Mouse (Mus musculus) cerebellum, adult 9-10 months (tissue): ENCODE measurements at regions not wholly inside any gene's neighbourhood (a gene's known extent, or its start where the extent isn't known, plus 50 kb on each side); places are given as distances from the start of the nearest gene placed in this dataset.

Source experiments
- DNase-seq: peaks from one replicate; pipeline ENCODE4 v3.0.0; 2022

- no peak for DNase-seq
These were observed 58.6 kb downstream of the Tspan17 start for GRCm38 (mm10) chr13:54847764-54848183.

DNA sequence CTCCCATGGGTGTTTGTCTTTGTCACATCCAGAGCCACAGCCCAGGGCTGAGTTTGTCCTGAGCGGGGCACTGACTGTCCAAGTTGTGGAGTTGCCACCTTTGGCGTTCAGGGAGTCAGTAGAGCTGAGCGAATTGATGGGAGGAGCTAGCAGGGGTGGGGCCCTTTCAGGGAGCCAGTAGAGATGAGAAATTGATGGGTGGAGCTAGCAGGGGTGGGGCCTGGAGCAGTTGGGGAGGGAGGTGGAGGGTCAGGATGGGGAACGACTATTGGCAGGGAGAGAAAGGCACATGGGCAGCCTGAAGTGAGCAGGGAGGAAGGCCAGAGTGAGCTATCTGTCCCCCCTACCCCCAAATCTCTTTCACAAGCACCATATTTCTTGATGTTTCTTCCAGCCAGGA is 62.0 kb downstream of the Tspan17 start:
- no peak for DNase-seq

- DNase-seq = peak; percentile 55
These were observed 66.4 kb downstream of the Tspan17 start for GRCm38 (mm10) chr13:54855333-54856238.

GRCm38 (mm10) chr13:54862931-54863330 is 73.8 kb downstream of the Tspan17 start:
- DNase-seq = no peak

- no peak for DNase-seq
These were observed 74.9 kb downstream of the Tspan17 start for GRCm38 (mm10) chr13:54864048-54864447.

DNA sequence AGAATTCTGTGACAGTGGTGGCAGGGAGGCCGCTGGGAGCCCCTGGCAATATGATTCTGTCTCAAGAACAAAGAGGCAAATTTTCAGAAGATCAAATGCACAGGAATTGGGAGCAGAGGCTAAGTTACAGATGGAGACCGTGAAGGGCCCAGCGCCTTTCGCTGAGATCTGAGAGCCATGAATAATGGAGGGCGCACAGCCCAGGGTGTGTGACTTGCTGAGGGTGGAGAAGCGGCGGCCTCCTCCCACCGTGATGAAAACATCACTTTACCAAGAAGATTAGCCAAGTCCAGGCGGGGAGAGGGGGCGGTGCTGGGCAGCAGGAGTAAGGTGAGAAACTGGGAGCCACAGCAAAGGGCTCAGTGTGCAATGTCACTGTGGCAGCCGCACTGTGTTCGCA is 77.2 kb upstream of the Unc5a start:
- DNase-seq = no peak

- DNase-seq = no peak
These were observed 75.3 kb upstream of the Unc5a start for GRCm38 (mm10) chr13:54873882-54874281.

- no peak for DNase-seq
These were observed 74.7 kb upstream of the Unc5a start for GRCm38 (mm10) chr13:54874291-54875200.

DNA sequence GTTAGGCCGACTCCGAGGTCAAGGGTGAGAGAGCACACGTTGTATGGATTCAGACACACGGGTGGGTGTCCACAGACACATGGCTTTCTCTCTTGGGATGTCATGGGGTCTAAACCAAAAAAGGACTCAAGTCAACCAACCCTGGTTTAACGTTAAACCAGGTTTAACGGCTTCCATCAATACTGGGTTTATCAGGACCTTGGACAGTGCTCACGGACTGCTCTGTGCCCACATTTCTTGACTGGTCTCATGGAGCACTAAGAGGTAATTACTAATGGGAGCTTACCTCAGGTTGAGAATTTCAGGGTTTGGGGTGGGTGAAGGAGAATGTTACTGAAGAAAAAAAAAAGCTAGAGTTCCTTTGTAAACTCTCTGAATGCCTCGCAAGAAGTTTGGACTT is 72.7 kb upstream of the Unc5a start:
- no peak for DNase-seq

GRCm38 (mm10) chr13:54877656-54878055 is 71.6 kb upstream of the Unc5a start:
- no peak for DNase-seq

DNA sequence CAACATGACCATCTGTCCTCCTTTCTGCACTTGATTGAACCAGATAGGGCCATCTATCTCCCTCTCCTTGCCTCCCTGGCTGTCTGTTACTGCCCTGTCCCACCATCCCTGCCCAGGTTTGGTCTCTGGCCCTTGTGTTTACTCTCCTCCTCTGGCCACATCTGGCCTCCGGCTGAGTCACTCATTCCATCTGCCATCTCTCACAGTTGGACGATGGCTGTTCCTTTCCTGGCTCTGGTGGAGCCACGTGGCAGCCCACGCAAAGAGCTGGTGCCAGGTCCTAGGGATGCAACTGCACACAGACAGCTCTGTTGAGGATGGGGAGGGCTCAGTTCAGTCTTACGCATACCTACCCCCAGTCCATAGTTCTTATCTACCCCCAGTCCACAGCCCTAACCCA is 69.9 kb upstream of the Unc5a start:
- DNase-seq = peak; percentile 52

DNA sequence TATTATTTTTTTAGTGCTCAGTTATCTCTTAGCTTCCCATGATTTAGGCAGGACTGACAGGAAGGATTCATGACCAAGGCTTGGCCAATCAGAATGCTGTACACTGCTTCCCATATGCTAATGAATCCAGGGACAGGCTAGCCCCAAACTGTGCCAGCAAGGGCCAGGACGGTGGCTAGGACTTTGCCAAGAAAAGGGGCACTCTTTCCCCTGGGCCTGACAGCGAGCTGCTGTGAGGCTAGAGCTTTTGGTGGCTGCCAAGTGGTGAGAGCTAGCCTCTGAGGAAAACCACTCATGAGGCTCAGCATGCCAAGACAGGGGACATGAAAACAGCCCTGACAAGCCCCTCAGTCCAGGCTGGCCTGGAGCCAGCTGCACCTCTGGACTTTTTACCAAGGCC is 69.0 kb upstream of the Unc5a start:
- DNase-seq = no peak

DNA sequence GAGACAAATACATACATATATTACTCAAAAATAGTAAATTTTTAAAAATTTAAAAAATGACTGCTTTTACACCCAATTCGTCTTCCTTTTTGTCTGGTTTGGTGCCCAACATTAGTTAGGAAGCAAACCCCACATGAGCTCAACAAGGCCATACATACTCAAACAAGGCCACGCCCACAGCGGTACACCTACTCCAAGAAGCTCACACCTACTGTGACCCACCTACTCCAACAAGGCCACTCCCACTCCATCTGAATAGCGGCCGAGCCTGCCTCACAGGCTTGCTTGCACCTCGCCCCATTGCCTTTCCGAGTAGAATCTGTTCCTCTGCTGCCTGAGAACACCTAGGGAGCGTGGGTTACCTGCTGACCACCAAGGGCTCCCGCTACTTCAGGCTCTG is 66.4 kb upstream of the Unc5a start:
- no peak for DNase-seq

GRCm38 (mm10) chr13:54883748-54884708 is 65.2 kb upstream of the Unc5a start:
- no peak for DNase-seq

- DNase-seq = peak; percentile 69
These were observed 64.3 kb upstream of the Unc5a start for GRCm38 (mm10) chr13:54884709-54885460.

DNA sequence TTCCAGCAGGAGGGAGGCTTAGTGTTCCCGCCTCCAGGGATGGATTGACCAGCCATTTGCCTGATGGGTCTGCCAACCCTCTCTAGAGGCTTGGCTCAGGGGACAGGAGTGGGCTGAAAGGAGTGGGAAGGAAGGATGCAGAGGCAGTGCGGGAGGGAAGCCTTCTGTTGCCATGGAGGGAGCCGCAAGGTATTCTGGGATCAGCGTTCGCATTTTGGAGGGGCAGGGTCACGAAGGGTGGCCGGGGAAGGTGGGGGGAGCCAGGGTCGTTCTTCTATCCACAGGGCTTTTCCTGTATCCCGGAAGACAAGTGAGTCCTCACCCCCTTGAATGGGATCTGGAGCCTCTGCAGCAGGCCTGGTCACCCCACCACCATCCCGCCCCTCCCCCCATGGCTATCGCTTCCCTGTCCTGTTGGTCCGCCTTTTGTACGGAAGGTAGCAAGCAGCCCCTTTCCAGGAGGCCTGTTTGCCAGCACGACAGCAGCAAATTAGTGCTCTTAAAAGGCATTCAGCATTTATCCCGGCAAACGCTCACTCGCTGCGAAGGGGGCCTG is 61.8 kb upstream of the Unc5a start:
- DNase-seq = no peak

GRCm38 (mm10) chr13:54888021-54888420 is 61.2 kb upstream of the Unc5a start:
- no peak for DNase-seq

DNA sequence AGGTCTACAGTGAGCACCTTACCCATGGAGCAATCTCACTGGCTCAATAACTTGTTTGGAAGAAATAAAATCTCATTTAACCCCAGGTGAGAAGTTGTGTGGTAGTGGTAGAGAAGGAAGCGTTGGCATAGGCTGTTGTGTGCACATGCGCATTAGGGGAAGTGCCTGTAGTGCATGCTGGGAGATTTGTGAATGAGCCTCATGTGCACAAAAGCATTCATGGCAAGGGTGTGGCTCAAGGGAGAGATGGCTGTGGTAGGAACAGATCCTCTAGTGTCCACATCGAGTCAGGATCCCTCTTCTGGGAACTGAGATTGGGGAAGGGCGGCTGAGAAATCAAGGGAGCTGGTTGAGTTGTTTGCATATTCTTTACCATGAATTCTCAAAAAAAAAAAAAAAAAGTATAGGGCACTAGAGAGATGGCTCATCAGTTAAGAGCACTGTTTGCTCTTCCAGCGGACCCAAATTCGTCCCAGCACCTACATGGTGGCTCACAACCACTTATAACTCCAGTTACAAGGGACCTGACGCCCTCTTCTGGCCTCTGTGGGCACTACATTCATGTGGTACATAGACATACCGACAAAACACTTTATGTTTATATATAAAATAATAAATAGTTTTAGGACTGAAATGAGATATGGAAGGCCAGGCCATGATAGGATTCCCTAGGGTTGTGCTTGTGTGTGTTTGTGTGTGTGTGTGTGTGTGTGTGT is 59.4 kb upstream of the Unc5a start:
- no peak for DNase-seq

- DNase-seq = no peak
These were observed 56.6 kb upstream of the Unc5a start for GRCm38 (mm10) chr13:54892572-54892971.

DNA sequence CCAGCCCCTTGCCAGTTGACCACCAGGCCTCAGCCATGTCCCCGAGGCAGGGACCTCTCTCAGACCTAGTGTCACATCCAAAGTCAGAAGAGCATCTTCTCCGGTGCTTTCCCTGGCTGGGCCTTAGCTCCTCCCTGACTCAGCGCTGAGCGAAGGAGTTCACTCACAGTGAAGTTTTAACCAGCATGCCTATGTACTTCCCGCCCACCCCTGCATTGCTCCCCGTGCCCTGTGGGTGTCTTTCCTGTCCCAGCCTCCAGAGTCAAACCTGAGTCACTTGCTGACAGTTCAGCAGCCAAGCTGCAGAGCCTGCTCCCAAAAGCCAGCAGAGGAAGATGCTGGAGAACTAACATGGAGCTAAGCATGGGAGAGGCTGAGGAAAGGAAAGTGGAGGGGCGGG is 55.6 kb upstream of the Unc5a start:
- no peak for DNase-seq

DNA sequence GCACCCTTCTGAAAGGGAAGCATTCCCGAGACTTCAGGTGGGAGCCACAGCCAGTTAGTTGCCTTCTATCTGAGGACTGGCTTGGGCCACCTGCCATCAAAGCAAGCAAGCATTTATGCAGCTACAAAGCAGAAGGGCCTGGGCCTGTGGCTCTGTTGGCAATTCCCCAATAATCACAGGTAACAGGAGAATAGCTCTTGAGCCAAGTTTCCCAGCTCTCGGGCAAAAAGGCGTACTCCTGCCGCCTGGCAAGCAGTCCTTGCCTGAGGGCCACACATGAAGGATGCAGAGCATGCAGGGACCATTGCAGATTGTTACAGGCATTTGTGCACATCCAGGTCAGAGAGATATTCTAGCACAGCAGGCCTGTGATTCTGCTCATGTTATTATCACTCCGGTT is 53.2 kb upstream of the Unc5a start:
- peak; percentile 83 for DNase-seq
